Mouse (Mus musculus) gastrocnemius, postnatal 10 days (tissue): ENCODE measurements around the gene Rab8a. TPM values are rescaled to one million over a fixed set of nuclear protein-coding genes. Genes with fewer than 3 reads are reported as not detected.

ENCODE experiments used
- DNase-seq: peaks from one replicate; pipeline ENCODE4 v3.0.0; 2021; ENCODE audit warnings: mixed read lengths
- total RNA-seq, 2 experiments: library from RNA; stranded (reverse); gene quantifications; 2 replicates each; pipeline ENCODE4 v1.2.3; 2021

The Rab8a gene
- total RNA-seq, 2 experiments from 2014 or later: 22.8 to 30.8 TPM

- no peak for DNase-seq
Measured at GRCm38 (mm10) chr8:72211846-72212245, 50.8 kb downstream of the Rab8a start.

- no peak for DNase-seq
Measured at GRCm38 (mm10) chr8:72212751-72213150, 51.8 kb downstream of the Rab8a start, which contains the start of gene Cib3. TSS of gene Cib3 (minus strand) at chr8:72212837.

GRCm38 (mm10) chr8:72213536-72213935 is 52.5 kb downstream of the Rab8a start, which contains the start of gene Gm11034:
TSS of gene Gm11034 (minus strand) at chr8:72213636.
- DNase-seq: no peak

DNA sequence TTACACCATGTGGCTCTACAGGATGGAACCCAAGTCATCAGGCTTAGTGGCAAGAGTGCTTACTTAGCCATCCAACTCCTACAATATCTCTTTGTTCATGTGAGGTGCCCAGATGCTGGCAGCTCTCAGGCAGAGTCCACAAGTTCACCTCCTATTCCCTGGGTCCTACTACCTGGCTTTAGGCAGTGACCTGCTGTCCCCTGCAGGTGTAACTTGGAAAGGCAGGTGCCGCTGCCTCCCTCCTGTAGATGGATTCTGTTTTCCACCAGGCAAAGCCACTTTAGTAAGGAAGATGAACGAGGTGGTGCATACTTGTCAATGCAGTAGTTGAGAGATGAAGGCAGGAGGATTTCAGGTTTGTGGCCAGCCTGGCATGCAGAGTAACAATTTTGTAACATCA is 54.1 kb downstream of the Rab8a start:
- DNase-seq: no peak

- DNase-seq: no peak
Measured at GRCm38 (mm10) chr8:72215871-72216270, 54.9 kb downstream of the Rab8a start.

GRCm38 (mm10) chr8:72218781-72219540 is 58.0 kb downstream of the Rab8a start:
- DNase-seq: no peak

DNA sequence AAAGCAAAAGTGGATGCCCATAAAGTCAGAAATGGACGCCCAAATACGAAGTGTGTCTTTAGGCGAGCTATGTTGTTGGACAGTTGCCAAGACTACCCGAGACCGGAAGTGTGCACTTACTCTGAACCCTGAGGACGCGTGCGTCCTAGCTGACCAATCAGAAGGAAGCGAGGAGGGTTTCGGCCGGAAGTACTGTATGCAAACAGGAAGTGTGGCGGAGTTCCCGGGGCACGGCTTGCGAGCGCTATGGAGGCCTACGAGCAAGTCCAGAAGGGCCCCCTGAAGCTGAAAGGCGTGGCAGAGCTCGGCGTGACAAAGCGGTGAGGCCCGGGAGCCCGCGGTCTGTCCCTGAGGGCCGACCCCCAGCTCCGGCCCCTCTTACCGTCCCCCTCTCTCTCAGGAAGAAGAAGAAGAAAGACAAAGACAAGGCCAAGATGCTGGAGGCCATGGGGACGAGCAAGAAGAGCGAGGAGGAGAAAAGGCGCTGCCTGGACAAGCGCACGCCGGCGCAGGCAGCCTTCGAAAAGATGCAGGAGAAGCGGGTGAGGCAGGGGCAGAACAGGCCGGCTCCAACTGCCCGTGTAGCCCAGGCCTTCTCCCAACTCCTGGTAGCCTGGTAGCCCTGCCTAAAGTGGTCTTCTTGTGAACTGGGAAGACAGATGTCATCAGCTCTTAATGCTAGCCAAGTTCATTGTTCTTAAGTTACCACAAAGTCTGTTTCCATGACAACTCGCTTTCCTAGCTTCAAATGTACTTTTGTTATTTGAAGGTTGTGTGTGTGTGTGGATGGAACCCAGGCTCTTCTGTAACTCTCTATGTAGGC is 58.8 kb downstream of the Rab8a start, which contains the start of gene Fam32a:
Gene Fam32a (plus strand): TSS at position 190 of the 823 bp plus-strand sequence.
- peak; percentile 81 for DNase-seq

DNA sequence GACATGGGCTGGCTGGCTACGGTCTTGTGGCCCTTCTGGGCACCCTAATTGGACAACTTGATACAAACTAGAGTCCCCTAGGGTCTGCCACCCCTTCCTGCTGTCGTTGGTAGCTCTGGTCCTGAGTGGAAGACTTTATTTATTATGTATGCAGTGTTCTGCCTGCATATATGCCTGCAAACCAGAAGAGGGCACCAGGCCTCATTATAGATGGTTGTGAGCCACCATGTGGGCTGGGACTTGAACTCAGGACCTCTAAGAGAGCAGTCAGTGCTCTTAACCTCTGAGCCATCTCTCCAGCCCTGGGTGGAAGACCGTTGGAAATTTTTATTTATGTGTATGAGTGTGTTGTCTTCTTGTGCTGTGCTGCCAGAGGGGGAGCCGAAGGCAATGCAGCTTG is 59.8 kb downstream of the Rab8a start:
- no peak for DNase-seq

GRCm38 (mm10) chr8:72222656-72223055 is 61.7 kb downstream of the Rab8a start:
- DNase-seq: no peak

Other genes starting within 250 kb of the Rab8a start
- 1 to 10 TPM; 3.5 to 5.9 TPM for gene Zfp961, start 210.2 kb upstream of the Rab8a start, total RNA-seq
- gene Cyp4f18, start 151.6 kb upstream of the Rab8a start, total RNA-seq: under 1 TPM; 0.19 to 0.75 TPM
- not detected for gene Olfr372, start 120.0 kb upstream of the Rab8a start, total RNA-seq
- gene Olfr373, start 78.0 kb upstream of the Rab8a start, total RNA-seq: not detected
- not detected for gene Olfr374, start 54.2 kb upstream of the Rab8a start, total RNA-seq
- gene Tpm4, start 26.2 kb upstream of the Rab8a start, total RNA-seq: 100 to 1,000 TPM; 115 to 142 TPM
- not detected for gene Hsh2d, start 28.4 kb downstream of the Rab8a start, total RNA-seq
- gene Cib3, start 51.6 kb downstream of the Rab8a start, total RNA-seq: not detected
- not detected for gene Gm11034, start 52.4 kb downstream of the Rab8a start, total RNA-seq
- 10 to 100 TPM; 14.7 to 17.9 TPM for gene Fam32a, start 58.5 kb downstream of the Rab8a start, total RNA-seq
- 10 to 100 TPM; 28.7 to 35.9 TPM for gene Ap1m1, start 78.8 kb downstream of the Rab8a start, total RNA-seq
- gene Gm10282, start 144.1 kb downstream of the Rab8a start, total RNA-seq: 10 to 100 TPM; 14.2 to 15.8 TPM
- gene Klf2, start 157.8 kb downstream of the Rab8a start, total RNA-seq: 10 to 100 TPM; 25.2 to 31.9 TPM